18 mouse cellular contexts compared by ENCODE assay signal in genomic region chr10:102823434-102823833, GRCm38 (mm10).
DNase-seq lines count a peak whose midpoint lies in the region; ATAC-seq and TF ChIP-seq lines count a peak whose summit lies in the region.
"Had no signal": no experiment of that assay in that cellular context is flagged by ENCODE, and none has a peak within 500 bp of the region (broad histone marks: within the 10 kb centered on the region; RNA-seq: fewer than 3 reads in every experiment).

No protein-coding gene starts in this region.

- peak; percentile 17 for DNase-seq in embryonic facial prominence, embryonic 11.5 days (ENCODE audit: low spot score)
- no peak for DNase-seq in embryonic facial prominence, embryonic 10.5 days (ENCODE audit: low spot score)
- peak; percentile 62 for DNase-seq in kidney, postnatal 0 days (ENCODE audit: low spot score)
- peak; percentile 17 for DNase-seq in midbrain, postnatal 0 days (ENCODE audit: low spot score)
- DNase-seq: adrenal gland, adult 8-10 months; cerebellum, adult 8-10 months; kidney, adult 18-20 months; kidney, postnatal 36 days; left cerebral cortex, postnatal 4 days; thymus, postnatal 14 days had no signal

- H3K9ac ChIP-seq in embryonic facial prominence, embryonic 11.5 days (replicated peaks; ENCODE audit: low read length): no peak overlapping the region
- no peak overlapping the region for H3K9ac ChIP-seq in kidney, postnatal 0 days (ENCODE audit: low read depth, low read length)
- no peak overlapping the region for H3K9ac ChIP-seq in kidney, embryonic 14.5 days (ENCODE audit: low read depth, low read length)
- H3K9ac ChIP-seq in midbrain, postnatal 0 days (replicated peaks; ENCODE audit: low read length, poor library complexity, severe bottlenecking): no peak overlapping the region
- H3K9ac ChIP-seq in midbrain, embryonic 16.5 days (ENCODE audit: low read depth, low read length): no peak overlapping the region
- H3K9ac ChIP-seq: liver, embryonic 14.5 days; neural tube, embryonic 13.5 days; stomach, embryonic 15.5 days had no signal

- H3K27me3 ChIP-seq in embryonic facial prominence, embryonic 11.5 days (ENCODE audit: control insufficient read depth, insufficient read depth, low read length): no peaks in the 10 kb centered on the region
- no peaks in the 10 kb centered on the region for H3K27me3 ChIP-seq in embryonic facial prominence, embryonic 10.5 days (replicated peaks; ENCODE audit: low read depth, poor library complexity, severe bottlenecking)
- H3K27me3 ChIP-seq in kidney, postnatal 0 days (ENCODE audit: insufficient read depth, low read length): no peaks in the 10 kb centered on the region
- no peaks in the 10 kb centered on the region for H3K27me3 ChIP-seq in kidney, embryonic 14.5 days (ENCODE audit: control insufficient read depth, insufficient read depth, low read length)
- no peaks in the 10 kb centered on the region for H3K27me3 ChIP-seq in midbrain, postnatal 0 days (ENCODE audit: insufficient read depth, low read length)
- H3K27me3 ChIP-seq in midbrain, embryonic 16.5 days (ENCODE audit: control insufficient read depth, insufficient read depth, low read depth, low read length): no peaks in the 10 kb centered on the region
- H3K27me3 ChIP-seq: neural tube, embryonic 13.5 days; stomach, embryonic 15.5 days had no signal

- no peaks in the 10 kb centered on the region for H3K9me3 ChIP-seq in embryonic facial prominence, embryonic 11.5 days (replicated peaks; ENCODE audit: control insufficient read depth, low read length)
- H3K9me3 ChIP-seq in embryonic facial prominence, embryonic 10.5 days: no peaks in the 10 kb centered on the region
- no peaks in the 10 kb centered on the region for H3K9me3 ChIP-seq in kidney, postnatal 0 days (replicated peaks; ENCODE audit: low read length)
- no peaks in the 10 kb centered on the region for H3K9me3 ChIP-seq in kidney, embryonic 14.5 days (ENCODE audit: control insufficient read depth, low read length)
- no peaks in the 10 kb centered on the region for H3K9me3 ChIP-seq in midbrain, postnatal 0 days (ENCODE audit: low read length)
- no peaks in the 10 kb centered on the region for H3K9me3 ChIP-seq in midbrain, embryonic 16.5 days (replicated peaks; ENCODE audit: control insufficient read depth, low read length, poor library complexity, severe bottlenecking)
- H3K9me3 ChIP-seq: hindbrain, embryonic 10.5 days; neural tube, embryonic 13.5 days; stomach, embryonic 15.5 days had no signal

- H3K36me3 ChIP-seq in embryonic facial prominence, embryonic 11.5 days (replicated peaks; ENCODE audit: control insufficient read depth, insufficient read depth, low read depth, low read length): no peaks in the 10 kb centered on the region
- no peaks in the 10 kb centered on the region for H3K36me3 ChIP-seq in embryonic facial prominence, embryonic 10.5 days (replicated peaks)
- H3K36me3 ChIP-seq in kidney, postnatal 0 days (ENCODE audit: insufficient read depth, low read length): no peaks in the 10 kb centered on the region
- no peaks in the 10 kb centered on the region for H3K36me3 ChIP-seq in kidney, embryonic 14.5 days (ENCODE audit: control insufficient read depth, insufficient read depth, low read length)
- no peaks in the 10 kb centered on the region for H3K36me3 ChIP-seq in midbrain, postnatal 0 days (ENCODE audit: insufficient read depth, low read length)
- H3K36me3 ChIP-seq in midbrain, embryonic 16.5 days (ENCODE audit: control insufficient read depth, insufficient read depth, low read length): no peaks in the 10 kb centered on the region
- H3K36me3 ChIP-seq: hindbrain, embryonic 10.5 days; neural tube, embryonic 13.5 days; stomach, embryonic 15.5 days had no signal

- H3K4me2 ChIP-seq in embryonic facial prominence, embryonic 11.5 days (ENCODE audit: low read depth, low read length): no peak overlapping the region
- H3K4me2 ChIP-seq in kidney, postnatal 0 days (ENCODE audit: low read length): no peak overlapping the region
- no peak overlapping the region for H3K4me2 ChIP-seq in kidney, embryonic 14.5 days (replicated peaks; ENCODE audit: low read depth, low read length)
- H3K4me2 ChIP-seq in midbrain, postnatal 0 days (ENCODE audit: low read depth, low read length, poor library complexity, severe bottlenecking): no peak overlapping the region
- H3K4me2 ChIP-seq in midbrain, embryonic 16.5 days (ENCODE audit: low read length): no peak overlapping the region
- H3K4me2 ChIP-seq: neural tube, embryonic 13.5 days; stomach, embryonic 15.5 days had no signal

- H3K4me3 ChIP-seq in embryonic facial prominence, embryonic 11.5 days (ENCODE audit: low read depth, low read length): no peak overlapping the region
- no peak overlapping the region for H3K4me3 ChIP-seq in embryonic facial prominence, embryonic 10.5 days
- no peak overlapping the region for H3K4me3 ChIP-seq in kidney, postnatal 0 days (replicated peaks; ENCODE audit: low read depth, low read length)
- H3K4me3 ChIP-seq in kidney, embryonic 14.5 days (ENCODE audit: low read length): no peak overlapping the region
- H3K4me3 ChIP-seq in midbrain, postnatal 0 days (ENCODE audit: low read depth, low read length): no peak overlapping the region
- H3K4me3 ChIP-seq in midbrain, embryonic 16.5 days (ENCODE audit: low read depth, low read length): no peak overlapping the region
- H3K4me3 ChIP-seq: hindbrain, embryonic 10.5 days; neural tube, embryonic 13.5 days; stomach, embryonic 15.5 days had no signal

- no peaks in the 10 kb centered on the region for H3K4me1 ChIP-seq in embryonic facial prominence, embryonic 11.5 days (ENCODE audit: control insufficient read depth, insufficient read depth, low read length)
- H3K4me1 ChIP-seq in embryonic facial prominence, embryonic 10.5 days: no peaks in the 10 kb centered on the region
- H3K4me1 ChIP-seq in kidney, postnatal 0 days (replicated peaks; ENCODE audit: insufficient read depth, low read length): no peaks in the 10 kb centered on the region
- no peaks in the 10 kb centered on the region for H3K4me1 ChIP-seq in kidney, embryonic 14.5 days (ENCODE audit: control insufficient read depth, insufficient read depth, low read length)
- H3K4me1 ChIP-seq in midbrain, postnatal 0 days (ENCODE audit: insufficient read depth, low read length): no peaks in the 10 kb centered on the region
- H3K4me1 ChIP-seq in midbrain, embryonic 16.5 days (ENCODE audit: control insufficient read depth, insufficient read depth, low read length): no peaks in the 10 kb centered on the region
- H3K4me1 ChIP-seq: hindbrain, embryonic 10.5 days; neural tube, embryonic 13.5 days; stomach, embryonic 15.5 days had no signal

- no peak overlapping the region for H3K27ac ChIP-seq in embryonic facial prominence, embryonic 11.5 days (replicated peaks; ENCODE audit: low read depth, low read length)
- no peak overlapping the region for H3K27ac ChIP-seq in embryonic facial prominence, embryonic 10.5 days (replicated peaks)
- no peak overlapping the region for H3K27ac ChIP-seq in kidney, postnatal 0 days
- no peak overlapping the region for H3K27ac ChIP-seq in kidney, embryonic 14.5 days (ENCODE audit: low read depth, low read length)
- H3K27ac ChIP-seq in midbrain, postnatal 0 days (ENCODE audit: low read depth, low read length): no peak overlapping the region
- H3K27ac ChIP-seq in midbrain, embryonic 16.5 days (ENCODE audit: low read length): no peak overlapping the region
- H3K27ac ChIP-seq: hindbrain, embryonic 10.5 days; liver, embryonic 14.5 days; neural tube, embryonic 13.5 days; stomach, embryonic 15.5 days had no signal

- no peak for ATAC-seq in embryonic facial prominence, embryonic 11.5 days (replicated peaks; ENCODE audit: insufficient number of reproducible peaks, low FRiP score, low TSS enrichment, low read depth)
- no peak for ATAC-seq in kidney, postnatal 0 days (replicated peaks; ENCODE audit: low FRiP score, low read depth)
- no peak for ATAC-seq in kidney, embryonic 14.5 days (ENCODE audit: low FRiP score, low TSS enrichment)
- no peak for ATAC-seq in midbrain, postnatal 0 days (ENCODE audit: low FRiP score)
- ATAC-seq in midbrain, embryonic 16.5 days: no peak
- no peak for ATAC-seq in megakaryocyte, adult 5-6 weeks (ENCODE audit: poor library complexity, severe bottlenecking)
- no peak for ATAC-seq in megakaryocyte progenitor cell, adult 5-6 weeks (replicated peaks; ENCODE audit: poor library complexity)

- TF ChIP-seq CTCF in kidney, postnatal 0 days (IDR thresholded peaks at IDR 0.05; ENCODE audit: low read depth): peak; percentile 69
- peak; percentile 72 for TF ChIP-seq CTCF in midbrain, postnatal 0 days (IDR thresholded peaks at IDR 0.05)
